Mouse (Mus musculus): ENCODE measurements around the gene Tada3.

DNA sequence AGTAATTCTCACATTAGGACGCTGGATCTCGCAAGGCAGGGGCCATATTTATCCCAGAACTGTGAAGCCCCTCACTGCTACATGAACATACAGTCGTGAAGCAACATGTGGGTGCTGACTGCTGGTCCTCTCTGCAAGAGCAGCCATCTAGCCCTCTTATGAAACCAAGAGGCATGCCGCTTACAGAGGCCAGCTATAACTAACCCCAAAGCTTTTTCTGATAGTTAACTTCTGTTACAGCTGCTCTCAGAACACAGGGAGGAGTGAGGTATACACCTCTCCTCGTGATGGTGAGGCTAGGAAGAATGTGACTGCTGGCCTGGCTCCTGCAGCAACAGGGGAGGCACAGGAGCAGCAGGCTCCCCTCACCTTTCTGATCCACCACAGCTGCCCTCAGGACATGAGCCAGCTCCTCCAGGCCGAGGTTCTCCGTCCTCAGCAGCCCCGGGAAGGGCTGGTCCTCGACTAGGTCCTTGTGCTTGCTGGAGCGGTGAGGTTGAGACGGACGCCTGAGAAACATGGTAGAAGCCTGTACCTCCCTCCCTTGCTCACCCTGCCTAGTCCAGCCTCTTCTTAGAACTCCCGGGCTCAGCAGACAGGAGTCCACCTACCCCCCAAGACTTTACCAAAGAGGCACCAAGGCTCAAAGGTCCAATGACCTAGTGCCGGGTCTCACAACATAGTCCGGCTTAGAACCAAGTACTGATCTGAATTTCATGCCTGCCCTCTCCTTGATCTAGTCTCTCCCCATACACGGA lies 40.9 kb upstream of the Tada3 start:
- TF ChIP-seq CTCF (IDR thresholded peaks at IDR 0.05; ENCODE audit: control insufficient read depth, insufficient read depth, insufficient replicate concordance, low read depth, low read length) (0 out of 2 replicates have a peak, but pooled peaks have one; percentile 1), POLR2A (IDR thresholded peaks at IDR 0.05; ENCODE audit: control insufficient read depth, low read depth, low read length) (no peak)

Data from testis, adult 2 months (tissue).